Mouse (Mus musculus): ENCODE measurements around the gene 1700042G07Rik. TPM values are rescaled to one million over a fixed set of nuclear protein-coding genes. Genes with fewer than 3 reads are reported as not detected.
A peak's percentile ranks its signal among the peaks of the same experiment; 100 is the strongest.

The 1700042G07Rik gene
- polyA plus RNA-seq, 1 experiment, result not detected

- Histone ChIP-seq H3K36me3 (ENCODE audit: control insufficient read depth) (no peaks in the 10 kb centered on the region), H3K4me1 (ENCODE audit: control insufficient read depth) (peaks cover 7% of the 10 kb centered on the region), H3K4me3 (replicated peaks) (no peak overlapping the region), H3K27me3 (ENCODE audit: control insufficient read depth) (peaks cover 2% of the 10 kb centered on the region; the same call in 1 of the 2 replicates), H3K9me3 (ENCODE audit: control insufficient read depth, low read length) (no peaks in the 10 kb centered on the region)
- TF ChIP-seq TAL1 (IDR thresholded peaks at IDR 0.05; ENCODE audit: low read length) (no peak), GATA1 (IDR thresholded peaks at IDR 0.05; ENCODE audit: low read length) (no peak)
These were observed 3.9 kb upstream of the 1700042G07Rik start for GRCm38 (mm10) chr4:116169353-116169672.

GRCm38 (mm10) chr4:116173752-116174151 lies 580 bp downstream of the 1700042G07Rik start:
- H3K4me3 ChIP-seq (replicated peaks), result no peak overlapping the region
- no peaks in the 10 kb centered on the region for H3K36me3 ChIP-seq (ENCODE audit: control insufficient read depth)
- peaks cover 30% of the 10 kb centered on the region for H3K4me1 ChIP-seq (ENCODE audit: control insufficient read depth)
- peaks cover 23% of the 10 kb centered on the region for H3K27me3 ChIP-seq (ENCODE audit: control insufficient read depth)
- no peaks in the 10 kb centered on the region for H3K9me3 ChIP-seq (ENCODE audit: control insufficient read depth, low read length)
- TF ChIP-seq GATA1 (IDR thresholded peaks at IDR 0.05; ENCODE audit: low read length) (no peak), TAL1 (IDR thresholded peaks at IDR 0.05; ENCODE audit: low read length) (no peak)

GRCm38 (mm10) chr4:116174466-116175116 lies 1.4 kb downstream of the 1700042G07Rik start:
- no peaks in the 10 kb centered on the region for H3K9me3 ChIP-seq (ENCODE audit: control insufficient read depth, low read length)
- H3K36me3 ChIP-seq (ENCODE audit: control insufficient read depth), result no peaks in the 10 kb centered on the region
- TF ChIP-seq GATA1 (IDR thresholded peaks at IDR 0.05; ENCODE audit: low read length) (0 out of 2 replicates have a peak, but pooled peaks have one; percentile 13), TAL1 (IDR thresholded peaks at IDR 0.05; ENCODE audit: low read length) (no peak)
- peaks cover 26% of the 10 kb centered on the region for H3K27me3 ChIP-seq (ENCODE audit: control insufficient read depth)
- H3K4me3 ChIP-seq (replicated peaks), result no peak overlapping the region
- H3K4me1 ChIP-seq (ENCODE audit: control insufficient read depth), result peaks cover 30% of the 10 kb centered on the region

- Histone ChIP-seq H3K27me3 (ENCODE audit: control insufficient read depth) (peaks cover 31% of the 10 kb centered on the region), H3K9me3 (ENCODE audit: control insufficient read depth, low read length) (no peaks in the 10 kb centered on the region), H3K36me3 (ENCODE audit: control insufficient read depth) (no peaks in the 10 kb centered on the region), H3K4me1 (ENCODE audit: control insufficient read depth) (peaks cover 30% of the 10 kb centered on the region), H3K4me3 (replicated peaks) (no peak overlapping the region)
- TF ChIP-seq TAL1 (IDR thresholded peaks at IDR 0.05; ENCODE audit: low read length), result no peak
- no peak for TF ChIP-seq GATA1 (IDR thresholded peaks at IDR 0.05; ENCODE audit: low read length)
These were observed 2.0 kb downstream of the 1700042G07Rik start for GRCm38 (mm10) chr4:116175136-116175535.

GRCm38 (mm10) chr4:116175711-116176542 lies 2.8 kb downstream of the 1700042G07Rik start:
- TF ChIP-seq GATA1 (IDR thresholded peaks at IDR 0.05; ENCODE audit: low read length) (no peak), TAL1 (IDR thresholded peaks at IDR 0.05; ENCODE audit: low read length) (no peak)
- H3K4me3 ChIP-seq (replicated peaks), result no peak overlapping the region
- H3K9me3 ChIP-seq (ENCODE audit: control insufficient read depth, low read length), result no peaks in the 10 kb centered on the region
- H3K27me3 ChIP-seq (ENCODE audit: control insufficient read depth), result peaks cover 34% of the 10 kb centered on the region
- no peaks in the 10 kb centered on the region for H3K36me3 ChIP-seq (ENCODE audit: control insufficient read depth)
- H3K4me1 ChIP-seq (ENCODE audit: control insufficient read depth), result peaks cover 30% of the 10 kb centered on the region

- Histone ChIP-seq H3K36me3 (ENCODE audit: control insufficient read depth) (no peaks in the 10 kb centered on the region), H3K9me3 (ENCODE audit: control insufficient read depth, low read length) (no peaks in the 10 kb centered on the region), H3K4me1 (ENCODE audit: control insufficient read depth) (peaks cover 30% of the 10 kb centered on the region), H3K27me3 (ENCODE audit: control insufficient read depth) (peaks cover 40% of the 10 kb centered on the region), H3K4me3 (replicated peaks) (no peak overlapping the region)
- TF ChIP-seq GATA1 (IDR thresholded peaks at IDR 0.05; ENCODE audit: low read length) (no peak), TAL1 (IDR thresholded peaks at IDR 0.05; ENCODE audit: low read length) (no peak)
These were observed 3.4 kb downstream of the 1700042G07Rik start for GRCm38 (mm10) chr4:116176543-116176988.

GRCm38 (mm10) chr4:116177140-116177539 lies 4.0 kb downstream of the 1700042G07Rik start:
- Histone ChIP-seq H3K9me3 (ENCODE audit: control insufficient read depth, low read length) (no peaks in the 10 kb centered on the region), H3K4me3 (replicated peaks) (no peak overlapping the region), H3K27me3 (ENCODE audit: control insufficient read depth) (peaks cover 46% of the 10 kb centered on the region), H3K4me1 (ENCODE audit: control insufficient read depth) (peaks cover 30% of the 10 kb centered on the region), H3K36me3 (ENCODE audit: control insufficient read depth) (no peaks in the 10 kb centered on the region)
- no peak for TF ChIP-seq TAL1 (IDR thresholded peaks at IDR 0.05; ENCODE audit: low read length)
- no peak for TF ChIP-seq GATA1 (IDR thresholded peaks at IDR 0.05; ENCODE audit: low read length)

GRCm38 (mm10) chr4:116182079-116182478 lies 8.9 kb downstream of the 1700042G07Rik start:
- Histone ChIP-seq H3K9me3 (ENCODE audit: control insufficient read depth, low read length) (no peaks in the 10 kb centered on the region), H3K4me3 (replicated peaks) (no peak overlapping the region), H3K27me3 (ENCODE audit: control insufficient read depth) (peaks cover 72% of the 10 kb centered on the region), H3K4me1 (ENCODE audit: control insufficient read depth) (peaks cover 2% of the 10 kb centered on the region), H3K36me3 (ENCODE audit: control insufficient read depth) (no peaks in the 10 kb centered on the region)
- TF ChIP-seq TAL1 (IDR thresholded peaks at IDR 0.05; ENCODE audit: low read length) (no peak), GATA1 (IDR thresholded peaks at IDR 0.05; ENCODE audit: low read length) (no peak)

- H3K4me1 ChIP-seq (ENCODE audit: control insufficient read depth), result no peaks in the 10 kb centered on the region; the same call in 1 of the 2 replicates
- no peak overlapping the region for H3K4me3 ChIP-seq (replicated peaks)
- TF ChIP-seq TAL1 (IDR thresholded peaks at IDR 0.05; ENCODE audit: low read length) (no peak), GATA1 (IDR thresholded peaks at IDR 0.05; ENCODE audit: low read length) (no peak)
- peaks cover 4% of the 10 kb centered on the region; the same call in 1 of the 2 replicates for H3K9me3 ChIP-seq (ENCODE audit: control insufficient read depth, low read length)
- no peaks in the 10 kb centered on the region for H3K36me3 ChIP-seq (ENCODE audit: control insufficient read depth)
- H3K27me3 ChIP-seq (ENCODE audit: control insufficient read depth), result peaks cover 65% of the 10 kb centered on the region
These were observed 9.6 kb downstream of the 1700042G07Rik start for GRCm38 (mm10) chr4:116182745-116183144.
